Mouse (Mus musculus) gastrocnemius, adult 2 months (tissue): ENCODE data around the gene Mecom. TPM values are rescaled to one million over a fixed set of nuclear protein-coding genes. Genes with fewer than 3 reads are reported as not detected.
A peak's percentile ranks its signal among the peaks of the same experiment; 100 is the strongest.

Experiments
- DNase-seq: peaks from one replicate; pipeline ENCODE4 v3.0.0; 2022
- H3K27ac ChIP-seq: fragments of 200-600 bp; 2 replicates; pipeline ENCODE4 v1.8.1; 2022; ENCODE audit warnings: mild to moderate bottlenecking
- H3K4me3 ChIP-seq: fragments of 200-600 bp; 2 replicates; pipeline ENCODE4 v1.8.1; 2022; ENCODE audit warnings: mild to moderate bottlenecking, moderate library complexity
- CTCF ChIP-seq: fragments of 200-600 bp; IDR thresholded peaks from 2 replicates; pipeline ENCODE4 v1.8.1; 2022; ENCODE audit warnings: antibody characterized with exemption, mild to moderate bottlenecking, moderate library complexity
- intact Hi-C: fragments of 180-260 bp; cut with DNase I; formaldehyde crosslinking; loops from one replicate; pipeline ENCODE4 v1.15.1; 2025
- total RNA-seq, 2 experiments: library from RNA; stranded (reverse); gene quantifications; 2 replicates each; pipeline ENCODE4 v1.2.3; 2021

Mecom gene
- total RNA-seq, 2 experiments from 2014 or later, result 5.8 to 6.9 TPM

DNA sequence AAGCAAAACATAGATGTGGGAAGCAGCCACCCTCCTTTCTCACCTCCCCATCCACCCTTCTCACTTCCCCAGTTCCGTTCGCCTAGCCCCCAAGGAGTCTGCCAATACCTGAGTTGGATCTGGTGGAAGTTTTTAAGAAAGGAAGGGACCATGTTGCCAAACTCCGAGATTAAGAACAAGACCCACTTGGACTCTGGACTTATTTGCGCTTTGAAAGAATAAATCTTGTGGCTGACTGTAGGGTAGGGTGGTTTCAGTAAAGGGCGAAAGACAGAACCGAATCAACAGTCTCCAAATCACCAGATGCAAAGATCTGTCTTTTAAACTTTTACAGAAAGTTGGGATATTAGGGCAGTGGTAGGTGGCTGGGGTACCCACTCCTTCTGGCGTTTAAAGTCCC lies 36.0 kb downstream of the Mecom start:
- DNase-seq, result no peak
- H3K27ac ChIP-seq, result no peak overlapping the region
- intact Hi-C loops, result no loop called here
- no peak for TF ChIP-seq CTCF
- no peak overlapping the region for H3K4me3 ChIP-seq

DNA sequence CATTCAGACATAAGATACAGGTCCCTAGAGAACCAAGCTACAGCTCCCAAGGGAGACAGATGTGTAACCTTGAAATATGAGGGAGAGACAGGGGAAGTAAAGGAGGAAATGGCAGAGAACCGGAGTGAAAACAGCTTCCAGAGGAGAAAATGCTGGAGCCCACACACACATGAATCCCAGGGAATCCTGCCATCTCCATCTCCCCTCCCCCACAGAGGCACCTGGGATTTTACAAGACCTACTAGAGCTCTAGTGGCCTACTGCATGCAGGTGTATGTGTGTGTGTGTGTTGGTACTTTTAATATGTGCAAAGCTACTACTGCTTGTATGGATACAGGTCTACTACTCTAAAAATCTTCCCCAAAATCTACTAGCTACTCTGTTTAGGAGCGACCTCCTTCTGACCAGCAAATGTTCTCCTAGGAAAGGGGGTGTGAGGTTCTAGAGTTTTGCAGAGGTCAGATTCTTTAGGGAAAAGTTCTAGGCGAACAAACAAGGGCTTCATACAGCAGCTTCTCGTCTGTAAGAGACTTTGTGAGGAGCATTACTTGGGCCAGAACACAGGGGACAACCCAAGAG lies 36.7 kb downstream of the Mecom start:
- intact Hi-C loops, result no loop called here
- DNase-seq, result no peak
- TF ChIP-seq CTCF, result no peak
- Histone ChIP-seq H3K27ac (no peak overlapping the region), H3K4me3 (no peak overlapping the region)

DNA sequence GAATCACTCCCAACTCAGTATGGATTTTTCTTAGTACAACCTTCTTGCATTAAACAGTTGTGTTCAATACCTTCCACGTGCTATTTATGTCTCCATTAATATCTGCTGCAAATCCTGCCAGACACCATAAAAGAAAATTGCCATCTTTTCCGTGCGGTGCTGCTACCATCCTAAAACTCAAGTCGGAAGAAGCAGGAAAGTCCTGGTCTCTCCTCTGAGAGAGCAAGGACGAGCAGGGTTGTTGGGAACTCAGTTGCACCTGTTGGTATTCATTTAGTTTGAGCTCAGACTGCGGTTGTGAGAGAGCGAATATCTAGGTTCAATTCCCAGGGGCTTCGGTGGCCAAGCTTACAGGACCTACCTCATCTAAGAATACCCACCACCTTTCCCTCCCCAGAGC lies 37.2 kb downstream of the Mecom start:
- no peak overlapping the region; the same call in 1 of the 2 replicates for H3K27ac ChIP-seq
- no peak for TF ChIP-seq CTCF
- no peak for DNase-seq
- intact Hi-C loops, result no loop called here
- no peak overlapping the region for H3K4me3 ChIP-seq

DNA sequence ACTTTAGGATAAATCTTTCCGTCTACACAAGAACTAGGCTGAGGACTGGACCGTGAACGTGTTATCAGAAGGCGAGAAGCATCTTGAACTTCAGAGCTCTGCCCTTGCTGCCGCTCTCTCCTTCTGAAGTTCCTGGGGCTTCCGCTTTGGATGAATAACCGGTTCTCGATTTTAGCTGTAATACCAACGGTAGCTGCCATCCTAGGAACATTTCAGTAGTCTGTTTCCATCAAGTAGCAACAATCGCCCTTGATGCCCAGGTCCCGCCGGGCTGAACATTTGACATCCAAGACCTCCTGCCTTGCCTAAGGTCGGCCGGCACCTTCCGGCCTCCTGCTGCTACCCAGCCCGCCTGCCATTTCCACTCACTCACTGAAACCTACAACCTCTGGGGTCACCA lies 37.7 kb downstream of the Mecom start:
- no peak for TF ChIP-seq CTCF
- H3K27ac ChIP-seq, result peak overlapping the region; percentile 86; the same call in 1 of the 2 replicates
- H3K4me3 ChIP-seq, result peak overlapping the region; percentile 78
- intact Hi-C loops, result no loop called here
- no peak for DNase-seq

DNA sequence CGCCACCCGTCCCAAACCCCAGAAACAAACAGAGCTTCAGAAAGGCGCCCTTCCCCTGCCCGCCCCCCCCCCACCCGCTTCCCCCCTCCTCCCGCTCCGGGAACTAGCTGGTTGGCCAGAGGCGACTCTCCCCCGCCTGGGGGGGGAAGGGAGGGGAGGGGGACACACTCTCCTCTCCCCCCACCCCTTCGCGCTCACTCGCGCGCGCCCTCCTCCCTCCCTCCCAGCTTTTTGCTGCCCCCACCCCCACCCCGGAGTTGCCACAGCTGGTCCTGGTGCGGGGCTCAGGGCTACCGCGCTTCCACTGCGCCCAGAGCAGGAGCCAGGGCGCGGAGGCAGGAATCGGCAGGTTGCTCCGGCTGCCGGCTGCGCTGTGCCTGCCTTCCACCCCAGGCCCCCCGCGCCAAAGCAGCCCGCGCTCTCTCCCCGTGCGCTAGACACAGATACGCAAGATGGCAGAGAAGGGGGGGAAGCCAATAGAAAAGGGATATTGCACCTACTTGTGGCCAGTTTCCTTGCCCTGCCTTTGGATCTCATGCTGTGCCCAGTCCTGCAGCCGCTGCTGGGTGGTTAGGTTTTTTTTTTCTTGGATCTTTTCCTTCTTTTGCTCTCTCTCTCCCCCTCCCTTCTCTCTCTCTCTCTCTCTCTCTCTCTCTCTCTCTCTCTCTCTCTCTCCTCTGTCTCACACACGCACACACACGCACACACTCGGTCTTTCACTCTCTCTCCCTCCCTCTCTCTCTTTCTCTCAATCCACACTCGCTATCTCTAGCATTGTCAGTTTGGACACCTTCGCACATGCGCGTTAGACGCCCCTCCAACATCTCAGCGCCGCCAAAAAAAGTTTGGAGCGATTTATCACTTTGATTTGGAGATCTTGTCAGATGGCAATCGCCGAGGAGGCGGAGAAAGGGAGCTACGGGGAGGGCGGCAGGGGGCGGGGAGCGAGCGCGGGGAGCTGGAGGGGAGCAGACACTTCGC lies 38.6 kb downstream of the Mecom start:
- DNase-seq, result peak; percentile 46
- TF ChIP-seq CTCF, result no peak
- Histone ChIP-seq H3K27ac (peak overlapping the region; percentile 86), H3K4me3 (peak overlapping the region; percentile 78)
- intact Hi-C loops, result loop anchor here (5.0 kb wide), 1 partner anchor 42 kb away; no protein-coding TSS in a partner anchor

DNA sequence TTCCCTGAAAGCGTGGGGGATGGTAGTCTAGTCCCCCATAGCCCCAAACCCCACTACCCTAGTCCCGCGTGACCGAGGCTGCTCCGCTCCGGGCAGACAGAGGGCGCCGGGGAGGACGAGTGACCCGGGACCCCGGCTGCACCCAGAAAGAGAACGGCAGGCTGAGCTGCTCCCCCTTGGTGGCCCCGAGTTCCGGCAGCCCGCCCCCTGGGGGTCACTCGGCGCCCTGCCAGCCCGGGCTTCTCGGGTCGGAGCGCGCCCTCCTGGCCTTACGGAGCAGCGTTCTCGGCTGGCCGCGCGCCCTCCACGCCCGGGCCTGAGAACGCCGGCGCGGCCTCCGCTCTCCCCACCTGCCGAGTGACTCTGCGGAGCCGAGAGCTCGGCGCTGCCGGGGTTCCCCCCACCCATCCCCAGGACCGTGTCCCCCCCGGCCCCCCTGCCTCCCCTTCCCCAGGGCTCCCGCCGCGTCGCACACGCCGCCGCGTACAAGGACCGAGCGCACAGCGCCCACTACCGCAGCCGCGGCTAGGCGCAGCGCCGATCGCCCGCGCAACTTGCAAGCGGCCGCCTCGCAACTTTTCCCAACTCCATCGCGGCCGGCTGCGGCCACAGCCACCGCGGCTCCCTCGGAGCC lies 39.4 kb downstream of the Mecom start:
- H3K27ac ChIP-seq, result peak overlapping the region; percentile 86
- peak overlapping the region; percentile 78 for H3K4me3 ChIP-seq
- intact Hi-C loops, result loop anchor here (5.0 kb wide), 1 partner anchor 41 kb away; no protein-coding TSS in a partner anchor
- TF ChIP-seq CTCF, result peak; percentile 54
- DNase-seq, result peak; percentile 82

DNA sequence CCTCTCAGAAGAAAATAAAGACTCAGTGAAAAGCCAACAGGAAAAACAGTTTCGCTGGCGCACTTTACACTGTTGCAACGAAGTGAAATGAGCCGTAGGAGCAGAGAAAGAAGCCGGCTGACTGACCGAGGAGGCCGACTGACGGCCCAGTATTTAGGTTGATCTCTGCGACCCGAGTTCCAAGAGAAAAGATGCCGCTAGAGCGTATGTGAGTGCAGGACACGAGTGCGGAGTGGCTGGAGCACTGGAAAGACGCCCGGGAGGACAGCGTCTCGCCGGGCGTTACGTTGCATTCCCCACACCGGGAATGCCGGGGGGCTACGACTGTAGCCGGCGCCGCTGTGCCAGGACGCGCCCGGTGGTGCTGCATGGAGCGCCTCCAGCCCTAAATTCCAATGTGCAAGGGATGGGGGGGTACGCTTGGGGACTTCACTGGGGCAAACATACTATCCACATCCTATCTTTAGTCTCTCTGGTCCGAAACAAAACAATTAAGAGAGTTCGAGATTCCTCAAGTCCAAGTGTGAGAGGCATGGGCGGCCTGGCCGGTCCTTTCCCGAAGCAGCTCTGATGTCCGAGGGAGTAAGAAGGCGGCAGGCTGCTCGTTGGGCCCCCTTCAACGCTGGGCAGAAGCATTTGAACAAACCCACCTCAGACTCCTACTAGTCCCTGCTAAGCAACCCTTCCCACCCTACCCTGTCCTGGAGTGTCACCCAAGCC lies 40.1 kb downstream of the Mecom start:
- Histone ChIP-seq H3K27ac (peak overlapping the region; percentile 86), H3K4me3 (peak overlapping the region; percentile 78)
- TF ChIP-seq CTCF, result no peak
- intact Hi-C loops, result loop anchor here (5.0 kb wide), 1 partner anchor 40 kb away; no protein-coding TSS in a partner anchor
- peak; percentile 45 for DNase-seq

DNA sequence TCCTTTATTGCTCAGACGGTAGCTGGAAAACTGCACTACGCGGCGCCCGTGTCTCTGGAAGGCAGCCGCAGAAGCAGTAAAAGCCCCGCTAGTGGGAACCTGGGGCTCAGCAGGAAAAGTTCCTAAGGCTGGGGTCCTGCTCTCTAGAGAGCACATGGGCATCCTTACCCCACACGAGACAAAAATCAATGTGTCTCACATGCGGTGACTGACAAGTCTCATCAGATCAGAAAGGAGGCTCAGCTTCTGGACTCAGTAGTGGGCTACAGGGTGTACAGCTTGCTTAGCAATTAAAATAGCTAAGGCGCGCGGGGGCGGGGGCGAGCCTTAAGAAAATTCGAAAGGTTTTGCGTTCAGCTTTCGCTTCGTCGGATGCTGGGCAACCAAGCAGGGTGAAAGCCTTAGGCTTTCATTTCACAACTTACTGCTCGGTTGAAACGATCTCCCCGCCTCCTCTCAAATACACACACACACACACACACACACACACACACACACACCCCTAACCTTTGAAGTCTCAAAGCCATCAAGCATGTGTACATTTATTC lies 40.7 kb downstream of the Mecom start:
- DNase-seq, result peak; percentile 46
- intact Hi-C loops, result loop anchor here (5.0 kb wide), 1 partner anchor 40 kb away; no protein-coding TSS in a partner anchor
- no peak for TF ChIP-seq CTCF
- peak overlapping the region; percentile 86 for H3K27ac ChIP-seq
- peak overlapping the region; percentile 78 for H3K4me3 ChIP-seq

DNA sequence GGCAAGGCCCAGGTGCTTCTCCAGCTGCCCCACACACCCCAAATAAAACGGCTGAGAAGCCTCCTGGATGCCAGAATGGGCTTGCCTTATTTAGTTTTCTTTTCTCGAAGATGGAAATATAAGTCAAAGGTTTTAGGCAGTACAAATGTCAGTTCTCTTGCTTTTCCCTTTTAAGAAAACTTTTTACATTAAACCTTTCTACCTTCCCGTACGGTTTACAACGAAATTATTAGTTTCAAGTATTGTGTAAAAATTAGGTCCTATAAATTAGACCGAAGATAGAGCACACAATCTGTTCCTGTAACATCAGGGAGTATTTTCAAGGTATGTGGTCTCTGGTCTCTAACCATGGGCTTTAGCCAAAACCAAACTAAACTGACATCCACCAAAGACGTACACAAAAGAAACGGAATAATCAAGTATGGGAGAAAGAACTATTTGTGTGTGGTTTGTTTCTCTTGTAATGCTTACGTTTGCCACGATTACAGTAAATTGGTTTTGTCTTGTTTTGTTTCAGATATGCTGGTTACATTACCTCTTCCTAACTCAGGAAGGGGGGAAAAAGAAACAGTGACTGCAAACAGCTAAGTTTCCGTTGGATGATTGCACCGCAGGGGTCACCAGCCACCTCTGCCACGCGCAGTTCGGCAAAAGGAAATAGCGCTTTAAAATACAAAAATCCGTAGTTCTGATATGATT lies 41.3 kb downstream of the Mecom start:
- peak overlapping the region; percentile 86 for H3K27ac ChIP-seq
- no peak for TF ChIP-seq CTCF
- DNase-seq, result no peak
- intact Hi-C loops, result loop anchor here (5.0 kb wide), 1 partner anchor 39 kb away; no protein-coding TSS in a partner anchor
- H3K4me3 ChIP-seq, result peak overlapping the region; percentile 78

DNA sequence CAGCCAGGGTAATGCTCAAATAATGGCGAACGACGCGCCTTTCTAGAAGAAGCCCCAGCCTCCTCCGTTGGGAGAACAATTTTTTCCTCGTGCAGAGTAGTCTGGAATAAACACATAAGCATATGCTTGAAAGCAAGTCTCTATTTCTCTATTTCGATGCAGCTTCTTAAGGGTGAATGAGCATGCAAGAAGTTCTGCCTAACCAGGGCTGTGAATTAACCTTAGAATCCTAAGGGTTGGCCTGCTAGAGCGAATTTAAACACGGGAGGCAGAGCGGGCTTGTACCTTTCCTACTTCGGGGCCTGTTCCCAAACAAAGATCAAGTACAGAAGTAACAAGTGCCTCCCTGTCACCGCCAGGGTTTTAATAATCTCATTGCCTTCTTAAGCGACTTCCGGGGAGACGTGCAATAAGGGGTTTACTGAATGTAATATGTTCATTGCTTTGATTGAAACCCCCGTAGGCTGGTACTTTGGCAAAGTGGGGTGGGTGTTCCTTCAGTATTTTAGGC lies 42.0 kb downstream of the Mecom start:
- H3K27ac ChIP-seq, result peak overlapping the region; percentile 86
- H3K4me3 ChIP-seq, result peak overlapping the region; percentile 78; the same call in 1 of the 2 replicates
- intact Hi-C loops, result loop anchor here (5.0 kb wide), 1 partner anchor 38 kb away; no protein-coding TSS in a partner anchor
- no peak for DNase-seq
- no peak for TF ChIP-seq CTCF

DNA sequence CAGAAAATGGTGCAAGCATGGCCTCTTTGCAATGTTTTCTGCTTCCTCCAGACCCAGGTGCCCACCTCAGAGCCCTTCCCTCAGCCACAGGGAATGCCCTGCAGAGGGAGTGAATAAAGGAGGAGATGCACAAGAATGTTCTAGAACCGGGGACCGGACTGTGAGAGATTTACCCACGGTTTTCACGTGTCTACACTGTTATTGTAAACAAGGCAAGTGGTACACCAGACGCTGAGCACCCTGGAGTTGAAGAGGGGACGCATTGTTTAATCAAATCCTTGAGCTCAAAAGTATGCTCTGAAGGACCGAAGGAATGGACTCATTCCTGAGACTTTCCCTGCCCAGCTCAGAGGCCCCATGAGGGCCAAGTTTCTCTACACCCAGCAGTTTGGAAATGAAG lies 43.2 kb downstream of the Mecom start:
- Histone ChIP-seq H3K27ac (peak overlapping the region; percentile 54), H3K4me3 (no peak overlapping the region)
- no peak for DNase-seq
- intact Hi-C loops, result no loop called here
- no peak for TF ChIP-seq CTCF
